Mouse (Mus musculus): ENCODE results near the gene Nobox.

The Nobox gene

DNA sequence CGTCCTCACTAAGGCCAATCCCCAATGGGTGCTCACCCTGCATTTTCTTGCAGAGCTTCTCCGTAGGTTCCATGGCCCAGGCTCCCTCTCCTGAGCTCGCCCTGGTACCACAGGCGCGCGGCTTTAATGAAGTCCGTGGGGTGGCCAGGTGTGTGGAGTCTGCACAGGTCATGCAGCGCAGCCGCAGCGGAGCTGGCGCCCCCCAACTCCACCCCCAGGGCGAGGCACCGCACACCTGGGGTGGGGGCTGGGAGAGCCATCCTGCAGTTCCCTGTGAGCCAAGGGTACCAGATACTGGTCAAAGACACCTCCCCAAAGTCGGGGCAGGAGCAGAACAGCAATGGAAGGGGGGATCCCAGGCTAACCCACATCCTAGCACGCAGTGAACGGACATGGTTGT lies at the start of gene Nobox:
Nobox (minus strand) TSS at position 101 of the 400 bp plus-strand sequence.
- no peak for DNase-seq (ENCODE audit: low read depth, low spot score)

DNA sequence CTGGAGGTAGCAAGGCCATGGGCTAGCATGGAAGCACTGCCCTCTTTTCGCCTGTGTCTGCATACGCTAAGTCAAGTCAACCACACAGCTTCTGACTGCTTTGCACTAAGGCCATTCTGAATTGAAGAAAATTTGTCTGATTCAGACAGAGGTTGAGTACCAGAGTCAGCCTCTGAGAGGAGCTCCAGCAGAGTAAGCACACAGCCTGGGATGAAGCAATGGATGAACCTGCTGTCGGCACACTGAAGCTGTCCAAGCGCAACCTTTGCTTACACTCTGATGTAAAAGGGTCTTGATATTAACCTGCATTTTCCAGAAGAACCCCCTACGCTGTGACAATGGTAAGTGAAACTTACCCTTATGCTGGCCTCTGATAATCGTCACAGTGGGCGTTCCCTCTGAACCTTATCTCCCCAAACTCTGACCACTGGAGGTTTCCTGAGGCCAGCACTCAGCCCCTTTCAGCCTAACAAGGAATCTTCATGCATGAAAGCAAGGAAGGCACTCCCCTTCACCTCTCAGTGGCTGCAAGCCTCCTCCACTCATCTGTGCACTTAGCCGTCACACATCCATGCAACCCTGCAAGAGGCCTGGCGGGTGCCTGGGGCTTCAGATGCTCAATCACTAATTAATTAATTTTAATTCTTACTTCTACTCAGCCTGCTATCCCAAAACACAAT lies 45.3 kb upstream of the Nobox start:
- DNase-seq (ENCODE audit: low read depth, low spot score), result no peak

DNA sequence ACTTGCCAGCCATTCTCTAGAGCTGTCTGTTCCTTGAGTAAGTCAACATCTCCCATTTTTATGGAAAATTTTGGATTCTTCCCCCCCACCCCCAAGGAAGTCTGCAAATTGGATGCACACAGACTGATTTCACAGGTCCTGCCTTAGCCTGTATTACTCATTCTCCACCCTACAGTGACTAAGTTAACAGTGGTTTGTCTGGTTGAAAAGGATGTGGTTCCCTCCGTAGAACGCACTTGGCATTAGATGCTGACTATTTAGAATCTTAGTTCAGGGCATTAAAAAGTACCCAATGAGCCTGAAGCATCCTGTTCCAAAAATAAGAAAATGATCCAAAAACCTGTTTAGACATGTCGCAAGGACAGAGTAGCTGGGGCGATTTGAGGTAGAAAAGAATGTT lies 44.1 kb upstream of the Nobox start:
- no peak for DNase-seq (ENCODE audit: low read depth, low spot score)

DNA sequence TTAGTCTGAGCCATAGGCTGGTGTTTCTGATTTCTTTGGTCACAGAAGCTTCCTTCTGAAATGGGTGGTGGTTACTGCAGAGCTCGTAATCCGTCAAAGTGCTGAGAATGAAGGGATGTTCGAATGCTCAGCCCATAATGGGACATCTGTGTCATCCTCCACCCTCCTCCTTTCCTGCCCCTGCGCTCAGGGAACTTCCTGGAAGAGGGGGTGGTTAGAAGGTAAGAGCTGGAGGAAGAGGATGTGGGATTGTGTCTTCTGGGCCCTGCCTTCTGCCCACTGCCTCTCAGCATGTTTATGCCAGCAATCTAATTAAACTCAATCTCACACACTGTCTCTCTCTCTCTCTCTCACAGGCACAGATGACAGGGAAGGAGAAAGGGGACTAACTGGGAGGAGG lies 39.7 kb upstream of the Nobox start:
- peak; percentile 15 for DNase-seq (ENCODE audit: low read depth, low spot score)

DNA sequence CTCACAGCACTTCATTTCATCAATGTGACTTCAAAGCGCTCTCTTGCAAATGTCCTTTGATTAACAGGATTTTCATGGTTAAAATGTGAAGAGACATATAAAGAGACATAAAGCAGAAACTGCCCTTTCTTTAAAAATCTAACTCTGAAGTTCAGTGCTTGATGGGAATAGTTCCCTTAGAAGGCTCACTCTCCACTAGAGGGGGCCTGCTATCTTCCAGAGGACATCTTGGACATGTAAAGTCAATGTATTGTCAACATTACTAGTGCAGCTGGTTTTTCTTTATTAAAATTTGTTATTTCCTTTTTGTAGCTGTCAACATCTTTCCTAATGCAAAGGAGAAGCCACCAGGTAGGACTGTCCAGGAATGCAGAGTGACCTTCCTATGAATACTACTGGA lies 38.3 kb upstream of the Nobox start:
- peak; percentile 18 for DNase-seq (ENCODE audit: low read depth, low spot score)

DNA sequence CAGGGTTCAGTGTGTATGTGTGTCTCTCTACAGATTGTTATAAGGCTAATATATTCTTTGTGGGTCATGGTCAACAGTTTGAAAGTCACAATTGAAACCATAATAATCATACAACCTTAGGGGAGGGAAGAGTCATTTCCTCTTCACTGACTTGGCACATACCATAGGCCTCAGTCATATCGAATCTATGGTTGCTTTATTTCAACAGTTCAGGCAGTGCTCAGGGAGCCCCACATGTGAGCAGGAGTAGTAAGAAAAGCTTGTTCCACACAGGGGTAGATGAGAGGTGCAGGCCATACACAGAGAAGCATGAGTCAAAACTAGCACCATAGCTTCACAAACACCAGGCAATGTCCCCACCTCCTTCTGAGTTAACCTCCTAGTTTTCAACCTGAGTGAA lies 33.7 kb upstream of the Nobox start:
- DNase-seq (ENCODE audit: low read depth, low spot score), result no peak

DNA sequence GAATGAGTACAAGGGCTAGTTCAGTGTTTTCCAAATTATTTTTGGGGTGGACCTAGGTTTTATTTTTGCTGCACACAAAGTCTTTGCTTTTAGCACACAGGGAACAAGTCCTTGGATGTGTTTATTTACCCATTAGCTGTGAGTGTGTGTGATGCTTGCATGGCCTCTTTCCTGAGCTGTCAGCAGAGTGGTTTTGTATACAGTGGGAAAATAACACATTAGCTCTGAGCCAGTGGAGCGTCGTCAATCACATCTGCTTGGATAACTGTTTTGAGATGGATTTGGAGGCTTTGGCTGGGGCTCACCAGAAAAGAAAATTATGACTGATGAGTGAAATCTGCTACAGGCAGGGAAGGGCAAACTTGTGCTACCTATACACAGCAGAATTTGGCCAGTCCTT lies 33.0 kb upstream of the Nobox start:
- DNase-seq (ENCODE audit: low read depth, low spot score), result no peak

DNA sequence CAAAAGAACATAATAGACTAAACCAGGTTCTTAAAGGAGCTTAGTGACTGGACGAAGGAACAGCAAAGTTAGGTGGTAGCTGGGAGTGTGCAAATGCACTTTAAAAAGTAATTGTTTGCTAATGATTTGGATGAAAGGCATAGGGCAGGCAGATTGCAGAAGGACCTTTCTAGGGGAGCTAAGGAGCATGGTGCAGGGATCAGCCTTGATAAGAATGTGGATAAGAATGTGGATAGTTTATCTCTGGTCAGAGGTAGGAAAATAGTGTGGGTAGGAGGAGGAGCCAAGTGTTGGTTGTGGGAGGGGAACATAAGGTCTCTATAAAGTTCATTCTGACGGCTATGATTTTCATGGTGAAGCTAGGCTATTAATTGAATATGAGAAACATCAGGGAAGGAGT lies 29.4 kb upstream of the Nobox start:
- DNase-seq (ENCODE audit: low read depth, low spot score), result no peak

DNA sequence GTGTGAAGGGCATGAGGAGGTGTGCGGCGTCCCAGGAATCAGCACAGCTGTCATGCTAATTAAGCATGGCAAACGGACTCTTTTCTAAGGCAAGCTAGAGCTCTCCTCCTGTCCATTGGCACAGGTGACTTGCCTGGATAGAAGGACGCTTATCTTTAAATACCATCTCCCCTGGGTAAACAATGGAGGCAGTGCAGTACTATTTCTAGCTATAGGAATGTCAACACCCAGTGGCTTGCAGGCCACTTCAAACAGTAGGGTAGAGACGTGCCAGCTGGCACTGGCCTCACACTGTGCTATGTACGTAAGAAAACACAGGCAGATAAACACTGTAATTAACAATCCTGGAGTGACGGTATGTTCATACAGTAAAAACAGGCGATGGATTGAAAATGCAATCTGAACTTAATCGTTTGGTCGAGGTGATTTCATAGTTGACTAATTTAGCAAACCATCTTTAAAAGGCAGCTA lies 28.2 kb upstream of the Nobox start:
- DNase-seq (ENCODE audit: low read depth, low spot score), result no peak

DNA sequence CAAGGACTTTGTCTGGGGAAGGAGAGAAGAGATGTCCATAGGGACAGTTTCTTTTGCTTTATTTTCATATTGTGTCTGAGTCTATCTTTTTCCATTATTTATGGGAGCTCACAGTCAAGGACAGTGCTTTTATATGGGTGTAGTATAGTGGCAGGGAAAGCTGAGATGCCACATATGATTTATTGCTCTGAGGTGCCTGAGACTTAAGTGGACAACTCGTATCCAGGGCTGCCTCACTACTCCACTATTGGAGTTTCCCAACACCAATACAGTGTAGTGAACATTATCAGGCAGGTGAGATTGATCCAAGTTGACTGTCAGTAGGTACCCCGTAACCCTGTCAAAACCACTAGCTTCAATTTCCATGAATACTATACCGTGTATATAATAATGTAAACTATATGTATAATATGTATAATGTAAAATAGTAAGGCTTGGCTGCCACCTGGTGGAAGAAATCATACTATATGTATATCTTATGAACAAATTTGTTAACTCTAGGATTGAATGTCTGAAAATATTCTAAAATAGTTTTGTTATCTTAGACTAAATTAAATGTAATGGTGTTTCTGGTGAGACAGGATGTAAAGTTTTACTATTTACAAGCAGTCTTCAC lies 26.4 kb upstream of the Nobox start:
- peak; percentile 31 for DNase-seq (ENCODE audit: low read depth, low spot score)

DNA sequence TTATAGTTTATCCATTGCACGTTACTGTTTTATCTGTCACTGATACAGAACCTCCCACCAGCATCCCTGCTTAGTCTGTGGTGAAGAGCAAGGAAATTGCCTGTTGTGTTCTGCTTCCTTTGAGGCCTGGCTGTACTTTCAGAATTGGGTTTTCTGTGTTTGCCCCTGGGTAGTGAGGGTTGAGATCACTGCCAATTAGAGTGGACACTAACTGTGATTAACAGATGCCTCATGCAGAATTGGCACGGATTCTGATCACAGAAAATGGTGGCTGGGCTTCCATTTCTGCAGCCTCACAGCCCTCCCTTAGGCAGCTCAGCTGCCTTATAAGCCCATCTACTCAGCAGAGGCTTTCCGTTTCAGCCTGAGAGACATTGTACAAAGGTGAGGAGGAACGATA lies 24.1 kb upstream of the Nobox start:
- no peak for DNase-seq (ENCODE audit: low read depth, low spot score)

DNA sequence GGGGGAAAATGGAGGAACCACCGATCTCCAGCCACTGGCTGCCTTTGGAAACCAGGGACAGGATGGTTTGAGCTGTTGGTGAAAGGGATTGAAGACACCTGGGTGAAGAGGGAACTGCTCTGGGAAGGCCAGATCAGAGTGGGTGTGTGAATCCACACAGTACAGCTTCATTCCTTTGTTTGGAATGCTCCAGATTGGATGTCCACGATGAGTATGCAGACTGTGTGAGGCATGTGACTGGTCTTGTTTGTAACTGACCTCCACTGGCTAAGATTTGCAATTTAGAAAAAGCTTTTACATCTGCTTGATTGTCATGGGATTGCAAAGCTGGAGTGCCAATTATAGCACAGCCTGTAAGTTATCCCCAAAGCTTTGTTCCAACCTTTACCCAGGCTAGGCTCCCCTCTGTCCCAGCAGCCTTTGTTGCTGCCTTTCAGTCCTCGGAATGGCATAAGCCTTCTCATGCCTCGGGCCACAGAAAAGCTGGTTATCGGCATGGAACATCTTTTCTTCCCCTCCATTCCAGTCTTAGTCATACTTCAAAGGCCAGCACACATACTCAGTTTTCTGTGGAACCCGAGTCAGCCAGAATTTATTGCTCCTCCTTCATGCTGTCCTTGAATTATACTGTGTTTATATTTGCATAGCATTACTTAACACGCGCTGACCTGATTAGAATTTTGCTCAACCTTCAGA lies 3.8 kb upstream of the Nobox start:
- DNase-seq (ENCODE audit: low read depth, low spot score), result no peak

DNA sequence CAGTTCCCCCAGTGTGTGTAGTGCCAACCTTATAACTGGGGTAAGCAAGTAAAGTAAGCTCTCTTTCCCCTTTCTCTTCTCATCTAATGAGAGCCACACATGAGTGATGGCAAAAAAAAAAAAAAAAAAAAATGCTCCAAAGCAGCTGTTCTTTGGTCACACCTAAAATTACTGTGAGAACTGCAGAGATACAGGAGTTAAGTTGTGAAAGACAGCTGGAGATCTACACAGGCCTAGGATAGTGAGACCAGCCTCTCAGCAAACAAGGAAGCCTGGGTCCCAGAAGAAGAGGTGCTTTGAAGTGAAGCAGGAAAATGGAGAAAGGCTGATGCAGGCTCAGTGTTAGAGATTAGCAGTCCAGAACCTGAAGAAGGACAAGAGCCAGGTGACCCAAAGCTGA lies 3.2 kb upstream of the Nobox start:
- DNase-seq (ENCODE audit: low read depth, low spot score), result no peak

DNA sequence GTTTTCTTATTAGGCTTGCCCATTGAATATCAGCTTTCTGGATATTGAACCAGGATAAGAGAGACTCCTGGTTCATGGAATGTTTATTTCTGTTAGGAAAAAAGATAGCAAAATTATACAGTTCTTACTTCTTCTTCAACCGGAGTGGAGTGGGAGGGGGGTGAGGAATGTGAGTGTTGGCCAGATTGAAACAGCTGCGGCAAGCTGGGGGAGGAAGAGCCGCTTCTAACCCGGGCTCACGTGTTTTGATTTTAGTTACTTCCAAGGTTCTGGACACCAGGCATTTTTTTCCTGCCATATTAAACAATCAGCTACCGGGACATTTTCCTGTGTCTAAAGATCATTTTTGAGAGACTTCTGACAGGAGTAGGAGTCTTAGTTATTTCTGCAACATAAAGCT lies 717 bp upstream of the Nobox start:
- DNase-seq (ENCODE audit: low read depth, low spot score), result no peak

DNA sequence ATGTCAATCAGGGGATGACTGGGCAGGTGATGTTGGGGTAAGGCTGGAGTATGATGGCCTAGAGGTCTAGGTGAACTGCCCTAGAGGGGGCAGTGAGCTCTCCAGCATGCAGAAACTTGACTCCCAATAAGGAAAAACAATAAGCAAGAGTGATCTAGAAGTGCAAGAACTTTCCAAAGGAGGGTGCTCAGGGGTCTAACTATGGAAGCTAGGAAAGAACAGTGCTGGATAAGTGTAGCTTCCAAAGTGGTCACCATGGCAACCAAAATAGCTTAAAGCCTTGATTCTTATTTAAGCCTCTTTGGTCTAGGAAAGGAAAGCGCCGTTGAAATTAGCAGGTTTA lies 11.9 kb downstream of the Nobox start:
- no peak for DNase-seq (ENCODE audit: low read depth, low spot score)

DNA sequence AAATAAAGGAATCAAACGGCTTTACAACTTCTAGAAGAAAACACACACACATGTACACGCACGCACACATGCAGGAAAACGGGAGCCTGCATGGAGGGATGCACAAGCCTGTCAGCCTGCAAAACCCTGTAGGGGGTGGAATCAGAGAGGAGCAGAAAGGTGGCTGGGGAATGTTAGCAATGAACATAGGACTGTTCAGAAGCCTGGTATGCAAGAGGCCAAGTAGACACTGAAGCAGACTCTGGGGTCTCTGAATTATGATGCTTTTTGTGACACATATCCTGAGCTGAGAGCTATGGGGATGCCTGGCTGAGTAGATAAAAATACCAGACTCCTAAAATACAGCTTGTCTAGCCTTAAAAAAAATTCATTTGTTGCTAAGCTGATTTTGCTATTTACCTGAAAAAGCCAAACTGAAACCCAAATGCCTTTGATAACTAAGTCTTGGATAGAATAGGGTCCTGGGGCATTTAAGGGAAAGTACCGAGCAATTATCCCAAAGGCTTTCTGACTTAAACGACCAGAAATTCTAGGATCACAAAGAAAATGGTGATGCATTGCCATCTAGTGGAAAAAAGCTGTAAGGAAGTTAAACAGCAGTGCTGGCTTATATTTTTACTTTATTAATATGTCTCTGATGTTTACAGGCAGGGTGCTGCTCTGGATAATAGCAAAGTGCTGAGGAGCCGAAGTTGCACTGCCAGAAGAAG lies 12.4 kb downstream of the Nobox start:
- peak; percentile 22 for DNase-seq (ENCODE audit: low read depth, low spot score)

DNA sequence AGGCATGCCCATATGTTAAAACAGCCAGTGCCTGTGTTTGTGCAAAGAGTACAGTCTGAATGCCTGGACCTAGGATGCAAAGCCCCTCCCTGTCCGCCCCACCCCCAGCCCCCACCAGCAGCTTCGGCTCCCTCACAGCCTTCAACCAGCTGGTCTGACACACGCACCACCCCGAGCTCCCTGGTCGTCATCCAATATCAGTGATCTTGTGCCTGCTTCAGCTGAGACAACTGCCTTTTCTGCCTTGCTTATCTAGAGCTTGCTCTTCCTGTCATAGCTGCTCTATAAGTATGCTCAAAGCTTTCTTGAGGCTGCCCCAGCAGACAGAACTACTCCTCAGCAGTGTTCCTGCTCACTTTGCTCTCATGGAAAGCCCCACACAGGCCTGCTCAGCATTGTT lies 13.4 kb downstream of the Nobox start:
- no peak for DNase-seq (ENCODE audit: low read depth, low spot score)

DNA sequence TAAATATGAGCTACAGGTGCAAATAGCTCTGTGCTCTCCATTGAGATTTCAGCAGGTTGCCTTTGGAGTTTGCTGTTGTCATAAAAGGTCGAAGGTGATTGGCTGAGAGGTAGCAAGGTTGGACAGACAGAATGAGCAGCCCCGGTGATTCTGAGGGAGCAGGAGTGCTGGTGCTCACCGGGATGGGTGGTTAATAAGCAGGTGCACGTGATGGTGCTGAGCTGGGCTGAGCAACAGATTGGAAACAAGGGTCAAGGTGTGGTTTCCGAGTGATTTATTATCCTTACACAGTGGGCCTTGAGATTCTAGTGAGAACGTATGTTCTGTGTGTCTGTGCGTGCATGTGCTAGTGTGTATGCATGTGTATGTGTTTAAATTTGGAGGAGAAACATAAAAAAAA lies 16.2 kb downstream of the Nobox start:
- DNase-seq (ENCODE audit: low read depth, low spot score), result no peak

DNA sequence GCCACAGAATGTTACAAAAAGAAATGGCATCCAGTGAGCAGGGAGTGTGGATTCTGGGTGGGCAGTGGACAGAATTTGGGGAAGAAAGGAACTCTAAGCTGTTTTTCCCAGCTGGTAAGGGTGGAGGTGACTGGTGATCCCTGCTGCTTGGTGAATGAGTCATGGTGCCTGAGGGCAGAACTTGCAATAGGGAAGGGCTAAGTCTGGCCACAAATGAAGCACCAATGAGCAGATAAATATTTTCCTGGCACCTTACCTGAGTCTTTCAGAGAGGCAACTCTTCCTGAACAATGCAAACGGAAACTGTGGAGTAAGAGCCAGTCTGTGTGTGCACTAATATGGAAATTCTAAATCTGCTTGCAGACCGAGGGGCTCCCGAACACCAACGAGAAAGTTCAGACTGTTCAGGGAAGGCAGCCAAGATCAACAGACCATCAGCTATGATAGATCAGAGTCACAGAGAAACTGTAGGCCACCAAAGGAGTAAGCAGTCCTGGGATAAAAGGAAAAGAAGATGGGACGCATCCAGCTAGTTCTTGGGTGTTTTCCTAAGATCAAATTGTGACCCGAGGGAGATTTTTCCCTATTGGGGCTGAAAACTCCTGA lies 16.8 kb downstream of the Nobox start:
- no peak for DNase-seq (ENCODE audit: low read depth, low spot score)

DNA sequence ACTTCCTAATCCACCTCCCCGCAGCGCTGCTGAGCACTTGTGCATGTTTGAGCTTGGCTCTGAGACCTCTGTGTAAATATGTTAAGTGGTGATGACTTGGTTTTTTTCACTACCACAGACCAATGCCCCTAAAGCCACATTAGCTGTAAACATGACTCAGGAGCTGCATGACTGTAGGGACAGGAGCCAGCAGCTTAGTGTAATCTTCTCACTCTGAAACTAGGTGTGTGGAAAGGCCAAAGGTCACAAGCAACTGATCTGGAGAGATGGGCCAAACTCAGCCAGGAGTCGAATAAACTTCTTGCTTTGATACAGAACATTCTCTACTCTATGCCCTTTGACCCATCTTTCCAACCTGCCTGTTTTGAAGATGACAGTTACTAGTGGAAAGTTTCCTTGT lies 17.3 kb downstream of the Nobox start:
- no peak for DNase-seq (ENCODE audit: low read depth, low spot score)

DNA sequence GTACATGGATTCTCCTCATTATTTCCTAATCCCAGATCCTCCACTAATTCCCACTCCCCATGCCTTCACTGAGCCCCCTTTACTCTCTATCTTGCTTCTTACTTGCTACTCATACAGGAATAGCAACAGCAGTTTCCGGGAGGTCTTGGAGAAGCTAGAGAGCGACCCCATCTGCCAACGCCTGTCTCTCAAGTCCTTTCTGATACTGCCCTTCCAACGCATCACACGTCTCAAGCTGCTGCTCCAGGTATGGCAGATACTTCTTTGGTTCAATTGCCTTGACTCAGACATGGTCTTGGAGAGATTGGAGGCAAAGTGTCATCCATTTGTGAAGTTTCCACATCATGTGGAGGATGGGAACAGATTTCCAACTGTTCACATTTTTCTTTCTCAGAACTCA lies 28.9 kb downstream of the Nobox start:
- DNase-seq (ENCODE audit: low read depth, low spot score), result no peak

DNA sequence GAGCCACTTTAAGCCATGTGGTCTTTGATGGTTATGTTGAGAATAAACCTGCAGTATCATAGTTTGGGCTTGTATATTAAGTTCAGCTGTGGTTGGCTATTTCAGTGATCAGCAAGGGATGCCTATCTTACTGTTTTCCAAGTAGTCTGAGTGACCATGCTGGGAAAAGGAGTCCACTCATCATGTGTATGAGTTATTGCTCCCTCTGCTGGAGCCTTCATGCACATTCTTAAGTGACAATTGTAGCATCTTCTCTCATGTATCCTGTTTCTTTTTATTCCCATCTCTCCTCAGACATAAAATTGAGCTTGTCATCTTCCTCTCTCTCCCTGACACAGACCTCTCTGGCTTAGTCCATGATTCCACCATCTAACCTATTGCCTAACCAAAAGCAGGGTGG lies 31.1 kb downstream of the Nobox start:
- peak; percentile 39 for DNase-seq (ENCODE audit: low read depth, low spot score)
